Mouse (Mus musculus) splenic B cell, adult 2 months (primary cell): ENCODE results near the gene Srpk2.
"Not testable (repeated sequence)": the region's sequence is repeated elsewhere in the genome, so short reads cannot be mapped to it uniquely, and the experiment has no call there.

Experiments used
- DNase-seq: peaks from one replicate; pipeline ENCODE4 v3.0.0-alpha.2; 2011; ENCODE audit warnings: low read depth, low spot score
- H3K27me3 ChIP-seq: 2 replicates; pipeline ENCODE4 v1.6.1; 2012; ENCODE audit warnings: mild to moderate bottlenecking, low read length, moderate library complexity, mixed read lengths; ENCODE audit not compliant: control insufficient read depth, poor library complexity, insufficient read depth, severe bottlenecking
- H3K36me3 ChIP-seq: 2 replicates; pipeline ENCODE4 v1.6.1; 2012; ENCODE audit warnings: mild to moderate bottlenecking, low read length, moderate library complexity, mixed read lengths; ENCODE audit not compliant: control insufficient read depth, poor library complexity, insufficient read depth, severe bottlenecking

Srpk2 gene

GRCm38 (mm10) chr5:23578322-23578957 is 106.0 kb downstream of the Srpk2 start:
- DNase-seq: no peak
- Histone ChIP-seq H3K36me3 (0 out of 2 replicates have a peak, but pooled peaks cover 2% of the 10 kb centered on the region), H3K27me3 (no peaks in the 10 kb centered on the region)

GRCm38 (mm10) chr5:23577847-23578246 is 106.6 kb downstream of the Srpk2 start:
- Histone ChIP-seq H3K36me3 (0 out of 2 replicates have a peak, but pooled peaks cover 2% of the 10 kb centered on the region), H3K27me3 (no peaks in the 10 kb centered on the region)
- DNase-seq: no peak

- DNase-seq: no peak
- H3K36me3 ChIP-seq: 0 out of 2 replicates have a peak, but pooled peaks cover 2% of the 10 kb centered on the region
Observed at GRCm38 (mm10) chr5:23576336-23577094, 107.9 kb downstream of the Srpk2 start.

GRCm38 (mm10) chr5:23573942-23574341 is 110.5 kb downstream of the Srpk2 start:
- no peak for DNase-seq
- Histone ChIP-seq H3K27me3 (no peaks in the 10 kb centered on the region), H3K36me3 (0 out of 2 replicates have a peak, but pooled peaks cover 2% of the 10 kb centered on the region)

More at GRCm38 (mm10) chr5:23576336-23577094, 107.9 kb downstream of the Srpk2 start:
- H3K27me3 ChIP-seq: no peaks in the 10 kb centered on the region

GRCm38 (mm10) chr5:23568188-23568587 is 116.2 kb downstream of the Srpk2 start:
- no peak for DNase-seq
- Histone ChIP-seq H3K36me3 (no peaks in the 10 kb centered on the region), H3K27me3 (no peaks in the 10 kb centered on the region)

- peaks cover 5% of the 10 kb centered on the region; the same call in 1 of the 2 replicates for H3K36me3 ChIP-seq
- DNase-seq: no peak
- no peaks in the 10 kb centered on the region for H3K27me3 ChIP-seq
Observed at GRCm38 (mm10) chr5:23566382-23566781, 118.0 kb downstream of the Srpk2 start.

GRCm38 (mm10) chr5:23562278-23563060 is 121.9 kb downstream of the Srpk2 start:
- no peak for DNase-seq
- peaks cover 8% of the 10 kb centered on the region; the same call in 1 of the 2 replicates for H3K36me3 ChIP-seq
- H3K27me3 ChIP-seq: no peaks in the 10 kb centered on the region

GRCm38 (mm10) chr5:23561227-23561626 is 123.2 kb downstream of the Srpk2 start:
- Histone ChIP-seq H3K36me3 (peaks cover 8% of the 10 kb centered on the region; the same call in 1 of the 2 replicates), H3K27me3 (no peaks in the 10 kb centered on the region)
- no peak for DNase-seq

- Histone ChIP-seq H3K36me3 (peaks cover 12% of the 10 kb centered on the region), H3K27me3 (no peaks in the 10 kb centered on the region)
- no peak for DNase-seq
Observed at GRCm38 (mm10) chr5:23560171-23560570, 124.2 kb downstream of the Srpk2 start.

- Histone ChIP-seq H3K36me3 (peaks cover 7% of the 10 kb centered on the region; the same call in 1 of the 2 replicates), H3K27me3 (no peaks in the 10 kb centered on the region)
- no peak for DNase-seq
Observed at GRCm38 (mm10) chr5:23556007-23556770, 128.2 kb downstream of the Srpk2 start.

GRCm38 (mm10) chr5:23553338-23553737 is 131.1 kb downstream of the Srpk2 start:
- not testable (repeated sequence) for DNase-seq, H3K27me3 ChIP-seq, H3K36me3 ChIP-seq

- H3K27me3 ChIP-seq: no peaks in the 10 kb centered on the region
- DNase-seq: no peak
- H3K36me3 ChIP-seq: peaks cover 6% of the 10 kb centered on the region; the same call in 1 of the 2 replicates
Observed at GRCm38 (mm10) chr5:23551687-23552086, 132.7 kb downstream of the Srpk2 start.

GRCm38 (mm10) chr5:23535692-23536091 is 148.7 kb downstream of the Srpk2 start:
- Histone ChIP-seq H3K36me3 (0 out of 2 replicates have a peak, but pooled peaks cover 1% of the 10 kb centered on the region), H3K27me3 (no peaks in the 10 kb centered on the region)
- no peak for DNase-seq

GRCm38 (mm10) chr5:23531541-23532096 is 152.8 kb downstream of the Srpk2 start:
- no peak for DNase-seq
- H3K36me3 ChIP-seq: peaks cover 2% of the 10 kb centered on the region; the same call in 1 of the 2 replicates
- no peaks in the 10 kb centered on the region for H3K27me3 ChIP-seq
